Mouse (Mus musculus) limb, embryonic 14.5 days (tissue): Measurements from ENCODE around the gene Acvr1b. TPM values are rescaled to one million over a fixed set of nuclear protein-coding genes. Genes with fewer than 3 reads are reported as not detected.

Experiments used
- ATAC-seq: fragments of 200-750 bp; cut with Nextera tagmentation; 2 replicates; pipeline ENCODE4 v1.8.0; 2017; ENCODE audit warnings: low read depth, moderate number of reproducible peaks, moderate TSS enrichment; ENCODE audit not compliant: low FRiP score
- DNase-seq: peaks from one replicate; pipeline ENCODE4 v3.0.0-alpha.2; 2015; ENCODE audit warnings: low spot score
- H3K27ac ChIP-seq: fragments of 300-500 bp; sonication (generic); replicated peaks from 2 replicates; pipeline ENCODE4 v1.5.1; 2014; ENCODE audit warnings: low read depth, mild to moderate bottlenecking, low read length, moderate library complexity, mixed read lengths
- H3K27me3 ChIP-seq: fragments of 300-500 bp; sonication (generic); 2 replicates; pipeline ENCODE4 v1.6.1; 2014; ENCODE audit warnings: low read length, mixed read lengths; ENCODE audit not compliant: control insufficient read depth, insufficient read depth
- H3K36me3 ChIP-seq: fragments of 300-500 bp; sonication (generic); 2 replicates; pipeline ENCODE4 v1.6.1; 2014; ENCODE audit warnings: mild to moderate bottlenecking, low read length, moderate library complexity, mixed read lengths; ENCODE audit not compliant: control insufficient read depth, insufficient read depth
- H3K4me1 ChIP-seq: fragments of 300-500 bp; sonication (generic); 2 replicates; pipeline ENCODE4 v1.6.1; 2014; ENCODE audit warnings: antibody characterized with exemption, low read length, mixed read lengths; ENCODE audit not compliant: control insufficient read depth, insufficient read depth
- H3K4me2 ChIP-seq: fragments of 300-500 bp; sonication (generic); replicated peaks from 2 replicates; pipeline ENCODE4 v1.6.1; 2014; ENCODE audit warnings: low read depth, mild to moderate bottlenecking, low read length, moderate library complexity; ENCODE audit not compliant: severe bottlenecking
- H3K4me3 ChIP-seq: fragments of 300-500 bp; sonication (generic); replicated peaks from 2 replicates; pipeline ENCODE4 v1.5.1; 2014; ENCODE audit warnings: low read length
- H3K9ac ChIP-seq: fragments of 300-500 bp; sonication (generic); 2 replicates; pipeline ENCODE4 v1.6.1; 2014; ENCODE audit warnings: mild to moderate bottlenecking, low read depth, low read length, moderate library complexity; ENCODE audit not compliant: severe bottlenecking
- H3K9me3 ChIP-seq: fragments of 300-500 bp; sonication (generic); 2 replicates; pipeline ENCODE4 v1.6.1; 2016; ENCODE audit warnings: low read length; ENCODE audit not compliant: control insufficient read depth
- POLR2A ChIP-seq: fragments of 200-500 bp; IDR thresholded peaks from 2 replicates; pipeline ENCODE4 v1.8.0; 2012; ENCODE audit warnings: inconsistent platforms, mild to moderate bottlenecking, moderate library complexity, borderline replicate concordance; ENCODE audit not compliant: insufficient read depth, insufficient read length; ENCODE audit errors: extremely low read depth
- WGBS: fragments of 180-500 bp; shearing (Covaris S2); extraction: QIAGEN DNeasy Blood & Tissue Kit; methylation state at CpG from one replicate; pipeline ENCODE4 v1.1.7; 2014; 5-methylcytosine and 5-hydroxymethylcytosine counted together
- polyA plus RNA-seq, 2 experiments: library from polyadenylated mRNA; depleted of rRNA in 1 of 2; stranded (reverse) in 1 of 2; unstranded in 1 of 2; fragments of >200 nt; fragmentation: Nextera tagmentation in 1 of 2; extraction: Ambion mirVana in 1 of 2; gene quantifications; 2 replicates each; pipeline versions ENCODE4 v1.2.1 to v1.2.3; 2012 to 2014

Acvr1b gene
- polyA plus RNA-seq (2012; rRNA removed), result 27.2 and 32.8 TPM in 2 replicates
- 12.3 and 12.9 TPM in 2 replicates for polyA plus RNA-seq (2014; fragmentation: Nextera tagmentation; extraction: Ambion mirVana)

DNA sequence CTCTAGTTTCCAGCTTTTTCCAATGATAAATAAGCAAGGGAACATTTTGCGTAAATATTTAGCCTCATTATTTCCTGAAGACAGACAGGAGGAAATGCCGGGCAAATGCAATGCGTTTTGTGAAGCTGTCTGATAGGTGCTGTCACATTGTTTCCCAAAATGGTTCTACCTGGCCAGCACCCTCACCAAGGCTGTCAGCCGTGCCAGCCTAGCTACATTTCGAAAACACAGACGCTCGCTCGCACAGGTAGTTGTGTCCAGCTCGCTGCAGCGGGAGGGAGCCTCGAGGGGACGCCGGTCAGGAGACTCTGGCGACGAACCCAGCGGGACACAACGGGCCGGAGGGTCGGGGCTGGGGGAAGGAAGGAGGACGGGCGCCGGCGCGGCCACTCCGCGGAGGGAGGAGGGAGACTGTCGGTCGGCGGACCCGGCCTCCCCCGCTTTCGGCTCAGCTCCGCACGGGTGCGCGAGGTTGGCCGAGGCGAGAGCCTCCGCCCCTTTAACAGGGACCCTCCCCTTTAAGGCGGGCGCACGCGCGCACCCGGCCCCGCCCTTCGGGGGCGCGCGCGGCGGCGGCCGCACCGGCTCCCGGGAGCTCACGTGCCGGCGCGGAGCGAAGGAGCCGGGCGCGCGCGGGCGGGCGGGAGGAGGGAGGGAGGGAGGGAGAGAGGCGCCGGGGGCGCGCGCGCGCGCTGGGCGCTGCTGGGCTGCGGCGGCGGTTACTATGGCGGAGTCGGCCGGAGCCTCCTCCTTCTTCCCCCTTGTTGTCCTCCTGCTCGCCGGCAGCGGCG, at the start of gene Acvr1b:
Gene Acvr1b, plus strand, starts transcription at position 647 of the 791 bp plus-strand sequence.
- peaks cover 38% of the 10 kb centered on the region for H3K4me1 ChIP-seq
- H3K4me3 ChIP-seq, result peak within 1 kb of the TSS; percentile 89
- peak; percentile 94 for ATAC-seq
- H3K4me2 ChIP-seq, result peak within 1 kb of the TSS; percentile 94
- WGBS, result 3% methylated on average over 34 of the region's 87 CpGs
- no peaks in the 10 kb centered on the region for H3K36me3 ChIP-seq
- peak; percentile 89 for DNase-seq
- H3K9ac ChIP-seq, result peak within 1 kb of the TSS; percentile 91
- peak within 1 kb of the TSS; percentile 58 for H3K27ac ChIP-seq
- H3K27me3 ChIP-seq, result no peaks in the 10 kb centered on the region
- no peaks in the 10 kb centered on the region for H3K9me3 ChIP-seq
- TF ChIP-seq POLR2A, result peak; percentile 55; the same call in 1 of the 2 replicates

DNA sequence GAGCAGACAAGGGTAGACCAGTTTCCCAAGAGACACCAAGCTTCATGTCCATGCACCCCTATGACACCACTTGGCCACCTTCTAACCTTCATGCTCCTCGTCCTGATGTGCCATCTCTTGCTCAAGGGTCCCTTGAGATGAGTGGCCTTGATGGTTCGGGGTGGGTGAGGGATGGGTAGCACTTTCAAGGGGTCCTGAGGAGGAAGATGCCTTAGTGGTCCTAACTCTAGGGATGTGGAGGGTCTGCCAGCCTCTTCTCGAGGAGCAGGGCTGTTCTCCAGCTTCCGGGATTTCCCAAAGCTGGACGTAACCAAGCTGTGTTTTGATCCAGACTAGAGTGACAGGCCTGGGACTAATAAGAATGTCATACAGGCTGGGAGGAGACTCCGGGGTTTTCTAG, 48.3 kb upstream of the Acvr1b start:
- WGBS, result 84% methylated on average over 6 of the region's 6 CpGs
- H3K27ac ChIP-seq, result no peak overlapping the region
- ATAC-seq, result no peak

DNA sequence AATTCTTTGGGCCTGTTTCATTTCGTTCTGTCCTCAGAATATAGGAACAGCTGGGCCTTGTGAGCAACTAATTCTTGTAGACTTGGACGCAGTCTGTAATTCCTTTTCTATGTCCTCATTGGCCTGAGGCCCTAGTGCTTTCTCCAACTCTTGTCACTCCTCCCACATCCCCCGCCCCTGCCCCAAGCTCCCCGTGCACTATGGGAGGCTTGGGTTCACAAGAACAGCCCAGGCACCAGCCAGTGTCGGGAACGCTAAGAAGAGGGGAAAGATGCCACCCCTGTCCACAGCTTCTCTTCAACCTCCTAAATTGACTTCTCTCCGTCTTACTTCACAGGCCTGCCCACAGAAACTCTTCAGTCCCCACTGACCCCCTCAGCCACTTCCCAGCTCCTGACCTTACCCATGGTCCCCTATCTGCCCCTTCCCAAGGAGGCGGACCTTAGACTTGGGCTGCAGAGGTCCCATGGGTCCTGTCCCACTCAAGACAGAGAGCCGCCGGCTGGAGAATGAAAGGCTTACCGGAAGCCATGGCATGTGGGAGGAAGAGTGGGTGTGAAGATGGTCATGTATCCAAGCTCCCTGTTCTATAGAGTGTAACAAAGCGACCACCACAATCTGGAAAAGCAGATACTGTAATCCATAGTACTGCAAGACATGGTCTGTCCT, 46.9 kb upstream of the Acvr1b start:
- H3K4me2 ChIP-seq, result no peak overlapping the region

More for the DNA sequence above, 48.3 kb upstream of the Acvr1b start:
- H3K36me3 ChIP-seq, result no peaks in the 10 kb centered on the region
- DNase-seq, result no peak
- no peak overlapping the region for H3K9ac ChIP-seq
- H3K4me1 ChIP-seq, result peaks cover 13% of the 10 kb centered on the region; the same call in 1 of the 2 replicates
- 0 out of 2 replicates have a peak, but pooled peaks cover 3% of the 10 kb centered on the region for H3K9me3 ChIP-seq
- no peak overlapping the region for H3K4me2 ChIP-seq
- no peak for TF ChIP-seq POLR2A
- H3K27me3 ChIP-seq, result peaks cover 14% of the 10 kb centered on the region
- no peak overlapping the region for H3K4me3 ChIP-seq

DNA sequence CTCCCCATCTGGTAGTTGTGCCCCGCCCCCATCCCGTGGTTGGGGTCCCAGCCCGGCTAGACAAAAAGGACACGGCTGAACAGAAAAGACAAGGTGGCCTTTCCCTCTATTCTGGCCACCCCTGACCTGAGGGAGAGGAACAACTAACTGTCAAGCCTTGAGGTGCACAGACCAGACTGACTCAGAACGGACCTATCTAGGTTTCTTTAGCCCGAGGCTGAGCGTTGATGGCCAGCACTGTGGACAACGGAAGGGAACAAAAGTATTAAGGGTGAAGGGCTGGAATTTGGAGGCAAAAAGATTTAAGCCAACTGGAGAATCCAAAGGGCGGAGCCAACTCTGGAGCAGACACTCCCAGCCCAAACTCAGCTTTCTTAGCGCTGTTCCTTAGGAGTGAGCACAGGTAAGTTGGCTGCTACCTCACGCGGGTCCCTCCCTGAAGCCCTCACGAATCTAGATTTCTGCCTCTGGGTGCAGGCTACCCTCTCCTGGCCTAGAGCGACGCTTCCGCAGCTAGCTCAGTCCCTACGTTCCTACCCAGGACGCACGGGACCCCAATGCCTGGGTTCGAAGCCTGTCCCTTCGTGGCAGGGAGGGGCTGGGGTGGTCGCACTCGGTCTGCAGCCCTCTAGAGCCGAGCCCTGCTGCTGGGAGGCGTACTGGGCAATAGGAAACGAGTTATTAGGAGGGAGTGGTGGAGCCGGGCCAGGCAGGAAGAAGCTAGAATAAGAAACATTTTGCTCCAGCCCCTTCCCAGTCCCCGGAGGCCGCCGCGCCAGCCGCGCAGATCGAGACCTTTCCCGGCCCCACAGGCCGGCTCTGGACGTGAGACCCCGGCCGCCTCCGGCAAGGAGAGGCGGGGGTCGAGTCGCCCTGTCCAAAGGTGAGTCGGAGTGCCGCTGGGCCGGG, 45.4 kb upstream of the Acvr1b start, which contains the start of gene Acvrl1:
Gene Acvrl1, plus strand, starts transcription at position 342 of the 909 bp plus-strand sequence.
- Histone ChIP-seq H3K4me3 (peak within 1 kb of the TSS; percentile 42), H3K9me3 (0 out of 2 replicates have a peak, but pooled peaks cover 3% of the 10 kb centered on the region), H3K4me2 (peak within 1 kb of the TSS; percentile 84), H3K27me3 (peaks cover 14% of the 10 kb centered on the region), H3K27ac (no peak within 1 kb of the TSS), H3K4me1 (peaks cover 22% of the 10 kb centered on the region), H3K9ac (peak within 1 kb of the TSS; percentile 62), H3K36me3 (no peaks in the 10 kb centered on the region)
- 5% methylated on average over 46 of the region's 46 CpGs for WGBS
- ATAC-seq (peak; percentile 20; the same call in 1 of the 2 replicates), DNase-seq (no peak)
- no peak for TF ChIP-seq POLR2A

More for the DNA sequence above, 46.9 kb upstream of the Acvr1b start:
- DNase-seq (peak; percentile 61), ATAC-seq (no peak)
- 73% methylated on average over 12 of the region's 12 CpGs for WGBS
- peaks cover 21% of the 10 kb centered on the region for H3K4me1 ChIP-seq
- H3K27me3 ChIP-seq, result peaks cover 14% of the 10 kb centered on the region
- H3K27ac ChIP-seq, result no peak overlapping the region
- no peak overlapping the region for H3K9ac ChIP-seq
- no peaks in the 10 kb centered on the region for H3K36me3 ChIP-seq
- H3K4me3 ChIP-seq, result no peak overlapping the region
- no peak for TF ChIP-seq POLR2A
- 0 out of 2 replicates have a peak, but pooled peaks cover 3% of the 10 kb centered on the region for H3K9me3 ChIP-seq
